Mouse (Mus musculus) CD4-positive naive resting alpha-beta T cell, adult 76 days (primary cell): Measurements from ENCODE around the gene Nrcam. TPM values are rescaled to one million over a fixed set of nuclear protein-coding genes. Genes with fewer than 3 reads are reported as not detected.

Experiments
- total RNA-seq: library from RNA; stranded (reverse); gene quantifications from one replicate; pipeline ENCODE4 v1.2.4, GENCODE M21; 2023

Gene Nrcam
- total RNA-seq, result not detected

DNA sequence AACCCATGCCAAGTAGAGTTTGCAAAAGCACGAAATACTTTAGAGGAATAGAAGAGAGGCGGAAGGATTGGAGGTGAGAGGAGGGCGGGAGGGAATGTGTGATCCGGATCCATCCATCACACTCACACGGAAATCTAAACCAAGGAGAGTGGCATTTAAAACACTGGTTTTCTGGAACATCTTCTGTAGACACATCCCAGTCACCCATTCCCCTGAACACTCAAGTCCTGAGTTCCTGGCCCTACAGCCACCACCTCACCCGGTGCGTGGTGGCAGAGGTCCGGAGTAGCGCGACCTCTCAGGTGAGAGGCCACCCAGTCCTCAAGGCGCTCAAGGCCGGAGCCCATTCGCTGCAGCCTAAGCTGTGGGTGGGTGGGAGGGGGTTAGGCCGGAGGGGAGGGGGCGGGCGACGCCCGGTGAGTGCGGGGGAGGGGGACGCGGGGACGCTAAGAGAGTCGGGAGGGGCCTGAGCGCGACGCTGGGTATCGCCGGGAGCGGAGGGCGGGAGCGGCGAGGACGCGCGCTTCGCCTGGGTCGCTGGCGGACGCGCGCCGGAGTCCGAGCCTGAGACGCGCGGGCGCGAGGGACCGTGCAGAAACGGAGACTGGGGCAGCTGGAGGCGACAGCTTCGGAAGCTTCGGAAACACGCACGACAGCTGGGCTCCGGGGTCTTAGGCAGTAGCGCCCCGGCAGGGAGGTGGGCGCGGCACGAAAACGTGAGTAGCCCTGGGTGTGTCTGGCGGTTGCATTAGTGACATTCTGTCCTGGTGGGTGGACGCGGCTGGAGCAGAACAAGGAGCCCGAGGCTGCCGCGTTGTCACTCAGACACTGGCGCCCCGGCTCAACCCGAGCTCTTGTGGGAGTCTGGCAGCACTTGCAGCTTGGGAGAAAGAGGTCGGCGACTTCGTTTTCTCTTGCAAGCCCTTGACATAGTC lies at the start of gene Nrcam:
TSS of gene Nrcam (plus strand) at position 505 of the 935 bp plus-strand sequence.

Other genes starting within 250 kb of the Nrcam start
- 173 TPM for gene Dnajb9, start 118.6 kb upstream of the Nrcam start, total RNA-seq
- gene Pnpla8, start 107.5 kb upstream of the Nrcam start, total RNA-seq, result 86.9 TPM